Mouse (Mus musculus): ENCODE data around the gene Gm10644.

The Gm10644 gene

DNA sequence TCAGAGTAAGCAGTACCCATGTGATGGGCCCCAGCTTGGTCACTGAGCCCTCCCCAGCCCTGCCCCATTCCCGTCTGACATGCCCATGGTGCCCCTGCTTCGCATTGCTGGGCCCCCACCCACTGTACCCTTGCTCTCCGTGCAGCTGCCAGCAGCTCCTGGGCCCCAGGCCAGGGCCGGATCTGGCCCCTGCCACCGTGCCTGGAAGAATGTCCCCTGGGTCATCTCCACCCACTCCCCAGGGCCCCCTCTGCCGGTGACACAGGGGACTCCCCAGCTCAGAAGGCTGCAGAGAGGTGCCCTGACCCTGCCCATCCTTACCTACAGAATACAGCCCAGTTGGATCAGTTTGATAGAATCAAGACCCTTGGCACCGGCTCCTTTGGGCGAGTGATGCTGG, 25.8 kb upstream of the Gm10644 start:
- in situ Hi-C loops (cut with MboI, MseI) = no loop called here

GRCm38 (mm10) chr8:83980250-83980649, 25.2 kb upstream of the Gm10644 start:
- in situ Hi-C loops (cut with MboI, MseI) = no loop called here

DNA sequence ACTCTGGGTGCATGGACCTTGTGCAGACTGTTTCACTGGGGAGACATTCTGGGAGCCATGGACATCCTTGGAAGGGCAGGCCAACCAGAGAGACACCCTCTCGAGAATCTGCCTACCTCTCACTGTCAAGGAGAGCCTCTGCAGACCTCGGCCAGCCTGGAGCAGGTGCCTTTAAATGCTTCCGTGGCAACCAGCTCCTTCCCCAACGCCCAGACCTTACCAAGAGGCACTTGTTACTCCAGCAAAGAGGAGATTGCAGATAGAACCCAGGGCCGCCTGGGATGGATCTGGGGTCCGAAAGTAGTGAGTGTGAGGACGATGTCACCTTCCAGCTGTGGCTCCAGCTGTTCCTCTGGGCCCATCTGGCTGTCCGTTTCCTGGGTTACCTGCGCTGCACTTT, 23.2 kb upstream of the Gm10644 start:
- in situ Hi-C loops (cut with MboI, MseI) = no loop called here

- in situ Hi-C loops (cut with MboI, MseI) = no loop called here
Measured at GRCm38 (mm10) chr8:83977646-83978045, 22.6 kb upstream of the Gm10644 start.

DNA sequence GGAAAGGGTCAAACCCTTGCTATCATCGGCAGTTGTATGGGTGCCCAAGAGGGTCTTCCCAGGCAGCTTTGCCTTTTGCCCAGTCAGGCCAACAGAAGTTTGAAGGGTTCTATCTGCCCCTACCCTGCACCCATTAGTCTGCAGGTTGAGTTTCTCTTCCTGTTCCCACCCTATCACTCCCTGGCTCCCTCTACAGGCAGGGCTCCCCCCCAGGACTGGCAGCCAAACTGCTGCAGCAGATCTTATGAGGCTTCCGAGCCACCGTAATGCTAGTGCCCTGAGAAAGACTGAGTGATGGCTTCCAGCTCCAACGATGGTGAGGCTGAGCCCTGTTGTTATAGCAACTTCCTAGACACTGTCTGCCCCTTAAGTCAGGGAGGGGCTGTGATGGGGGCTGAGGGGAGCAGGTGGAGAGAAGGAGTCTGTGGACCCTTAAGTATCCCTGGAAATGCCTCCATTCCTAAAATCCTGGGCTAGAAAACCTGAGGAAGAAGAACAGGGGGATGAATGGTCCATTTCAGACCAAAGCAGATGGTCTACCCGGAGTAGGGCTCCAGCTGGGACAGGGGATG, 21.9 kb upstream of the Gm10644 start:
- in situ Hi-C loops (cut with MboI, MseI) = no loop called here

GRCm38 (mm10) chr8:83976101-83976630, 21.2 kb upstream of the Gm10644 start:
- in situ Hi-C loops (cut with MboI, MseI) = no loop called here

DNA sequence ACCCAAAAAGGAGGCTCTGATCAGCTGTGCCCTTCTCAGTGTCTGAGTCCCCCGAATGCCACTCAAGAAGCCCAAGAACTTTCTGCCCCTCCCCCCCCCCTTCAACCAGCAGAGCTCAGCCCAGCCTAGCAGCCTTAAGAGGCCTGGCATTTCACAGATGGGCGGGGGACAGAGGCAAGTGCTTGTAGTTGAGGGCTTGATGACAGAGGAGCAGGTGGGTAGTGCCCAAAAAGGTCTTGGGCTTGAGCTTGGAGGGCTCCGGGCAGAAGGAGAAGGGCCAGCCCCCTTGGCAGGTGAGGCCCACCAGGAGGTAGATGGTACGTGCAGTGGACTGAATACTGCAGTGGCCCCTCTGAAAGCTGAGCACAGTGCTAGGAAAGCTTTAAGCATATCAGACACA, 19.5 kb upstream of the Gm10644 start:
- in situ Hi-C loops (cut with MboI, MseI) = no loop called here

- in situ Hi-C loops (cut with MboI, MseI) = no loop called here
Measured at GRCm38 (mm10) chr8:83973161-83974031, 18.4 kb upstream of the Gm10644 start.

DNA sequence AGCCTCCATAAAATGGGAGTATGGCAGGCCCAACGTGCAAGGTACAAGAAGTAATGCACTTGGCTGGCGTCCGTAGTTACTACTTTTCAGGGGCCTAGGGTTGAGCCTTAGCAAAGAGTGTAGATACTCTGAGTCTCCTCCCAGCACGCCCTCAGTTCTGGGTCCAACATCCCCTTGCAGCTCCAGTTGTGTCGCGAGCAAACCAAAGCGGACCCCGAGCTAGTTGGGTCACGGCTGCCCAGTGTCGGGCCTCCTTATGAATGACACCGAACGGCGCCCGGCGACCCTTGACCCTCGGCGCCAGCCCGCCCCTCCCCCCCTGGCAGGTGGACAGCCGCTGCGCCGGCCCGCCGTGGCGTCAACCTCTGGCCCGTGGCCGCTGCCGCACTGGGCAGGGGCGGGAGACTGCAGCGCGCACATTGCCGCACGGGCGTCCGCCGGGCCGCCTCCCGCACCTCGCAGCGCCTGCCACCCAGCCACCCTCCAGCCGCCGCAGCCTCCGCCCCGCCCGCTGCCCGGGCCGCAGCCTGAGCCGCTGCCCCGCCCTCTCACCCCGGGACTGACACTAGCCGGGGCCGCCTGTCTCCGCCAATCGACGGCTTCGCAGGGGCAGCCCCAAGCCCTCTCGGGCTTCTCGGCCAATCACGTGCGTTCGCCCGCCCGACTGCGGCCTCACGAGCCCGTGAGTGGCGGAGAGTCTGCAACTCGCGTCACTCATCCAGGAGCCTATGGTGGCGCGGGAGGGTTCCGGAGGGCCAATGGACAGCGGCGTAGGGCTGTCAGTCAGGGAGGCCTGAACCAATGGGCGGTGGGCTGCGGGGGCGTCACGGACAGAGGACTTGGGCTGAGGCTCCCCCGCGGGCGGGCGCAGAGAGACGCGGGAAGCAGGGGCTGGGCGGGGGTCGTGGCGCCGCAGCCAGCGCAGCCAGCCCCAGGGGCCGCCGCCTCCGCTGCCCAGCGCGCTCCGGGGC, 17.4 kb upstream of the Gm10644 start, which contains the start of gene Prkaca:
Gene Prkaca, plus strand, starts transcription at position 844 of the 971 bp plus-strand sequence.
- in situ Hi-C loops (cut with MboI, MseI) = no loop called here

DNA sequence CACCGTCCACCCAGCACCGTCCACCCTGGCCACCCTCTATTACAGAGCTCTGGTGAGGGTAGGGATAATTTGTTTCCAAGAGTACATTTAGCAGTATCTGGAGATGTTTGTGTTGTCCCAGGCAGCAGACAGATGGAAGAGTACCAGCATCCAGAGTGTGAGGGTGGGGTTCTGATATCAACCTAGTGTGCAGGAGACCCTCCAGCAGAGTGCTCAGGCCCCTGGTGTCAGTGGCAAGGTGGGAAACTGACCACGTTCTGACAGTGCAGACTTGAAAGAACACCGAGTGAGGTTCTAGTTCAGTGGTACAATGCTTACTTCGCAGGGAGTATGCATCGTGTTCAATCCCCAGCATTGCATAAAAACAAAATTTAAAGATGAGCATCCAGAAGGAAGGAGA, 16.7 kb upstream of the Gm10644 start:
- in situ Hi-C loops (cut with MboI, MseI) = no loop called here

DNA sequence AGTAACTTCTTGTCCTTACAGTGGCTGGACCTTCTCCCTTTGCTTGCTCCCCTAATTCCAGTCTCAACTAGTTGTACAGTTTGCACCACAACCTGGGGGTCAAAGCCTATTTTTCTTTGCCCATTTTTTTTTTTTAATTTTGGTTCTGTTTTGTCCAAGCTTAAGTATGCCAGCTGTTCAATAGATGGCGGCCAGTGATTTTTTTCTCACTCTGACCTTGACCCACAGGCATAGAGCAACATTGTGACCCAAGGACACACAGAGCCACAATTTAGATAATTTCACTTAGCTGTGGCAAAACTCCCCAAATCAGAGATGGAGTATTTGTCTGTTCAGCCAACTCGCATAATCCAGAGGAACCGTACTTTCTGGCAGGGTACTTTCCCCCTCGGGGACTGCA, 16.1 kb upstream of the Gm10644 start:
- in situ Hi-C loops (cut with MboI, MseI) = no loop called here

GRCm38 (mm10) chr8:83967701-83968100, 12.7 kb upstream of the Gm10644 start:
- in situ Hi-C loops (cut with MboI, MseI) = no loop called here

GRCm38 (mm10) chr8:83964015-83964765, 9.2 kb upstream of the Gm10644 start:
- in situ Hi-C loops (cut with MboI, MseI) = no loop called here

DNA sequence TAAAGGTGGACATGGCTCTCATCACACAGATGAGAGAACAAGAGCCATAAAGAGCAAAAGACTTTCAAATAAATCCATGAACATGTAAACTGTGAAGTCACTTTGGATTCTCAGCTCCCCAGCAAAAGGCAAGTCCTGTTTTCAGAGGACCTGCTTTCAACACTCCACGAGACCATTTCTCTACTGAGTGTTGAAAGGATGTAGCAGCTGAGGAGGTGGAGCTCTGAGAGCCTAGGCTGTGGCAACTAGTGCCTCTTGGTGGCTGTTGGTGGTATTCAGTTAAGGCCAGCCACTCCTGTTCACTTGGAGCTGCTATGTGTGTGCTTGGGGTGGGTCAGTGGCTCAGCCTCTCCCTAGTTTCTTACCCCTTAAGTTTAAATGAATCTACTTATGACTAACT, 1.8 kb upstream of the Gm10644 start:
- in situ Hi-C loops (cut with MboI, MseI) = no loop called here

GRCm38 (mm10) chr8:83955958-83956218, 883 bp upstream of the Gm10644 start:
- in situ Hi-C loops (cut with MboI, MseI) = no loop called here

GRCm38 (mm10) chr8:83954749-83955105, 278 bp downstream of the Gm10644 start:
- in situ Hi-C loops (cut with MboI, MseI) = no loop called here

DNA sequence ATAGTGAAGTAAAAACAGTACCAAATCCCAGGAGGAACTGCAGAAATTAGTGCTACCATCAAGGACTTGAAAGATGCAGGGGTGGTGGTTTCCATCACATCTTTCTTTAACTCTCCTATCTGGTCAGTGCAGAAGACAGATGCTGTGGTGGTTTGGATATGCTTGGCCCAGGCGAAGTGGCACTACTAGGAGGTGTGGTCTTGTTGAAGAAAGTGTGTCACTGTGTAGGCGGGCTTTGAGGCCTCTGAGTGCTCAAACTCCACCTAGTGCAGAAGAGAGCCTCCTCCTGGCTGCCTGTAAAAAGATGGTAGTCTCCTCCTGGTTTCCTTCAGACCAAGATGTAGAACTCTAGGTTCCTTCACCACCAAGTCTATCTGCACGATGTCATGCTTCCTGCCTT, 9.5 kb downstream of the Gm10644 start:
- in situ Hi-C loops (cut with MboI, MseI) = no loop called here

DNA sequence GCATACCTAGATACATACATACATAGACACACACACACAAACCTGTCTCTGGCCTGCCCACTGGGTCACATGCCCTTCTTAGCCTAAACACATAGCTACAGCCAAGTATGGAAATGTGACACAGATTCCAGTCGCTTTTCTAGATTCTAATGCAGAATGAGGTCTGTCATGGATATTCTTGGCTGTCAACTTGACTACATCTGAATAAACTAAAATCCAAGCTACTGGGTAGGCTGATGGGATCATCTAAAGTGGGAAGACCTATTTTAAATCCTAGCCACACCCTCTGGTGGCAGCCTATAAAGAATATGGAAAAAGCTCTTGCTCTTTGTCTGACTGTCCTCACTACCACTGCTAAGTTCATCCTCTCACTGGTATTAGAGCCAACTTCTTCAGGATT, 12.6 kb downstream of the Gm10644 start:
- in situ Hi-C loops (cut with MboI, MseI) = no loop called here

DNA sequence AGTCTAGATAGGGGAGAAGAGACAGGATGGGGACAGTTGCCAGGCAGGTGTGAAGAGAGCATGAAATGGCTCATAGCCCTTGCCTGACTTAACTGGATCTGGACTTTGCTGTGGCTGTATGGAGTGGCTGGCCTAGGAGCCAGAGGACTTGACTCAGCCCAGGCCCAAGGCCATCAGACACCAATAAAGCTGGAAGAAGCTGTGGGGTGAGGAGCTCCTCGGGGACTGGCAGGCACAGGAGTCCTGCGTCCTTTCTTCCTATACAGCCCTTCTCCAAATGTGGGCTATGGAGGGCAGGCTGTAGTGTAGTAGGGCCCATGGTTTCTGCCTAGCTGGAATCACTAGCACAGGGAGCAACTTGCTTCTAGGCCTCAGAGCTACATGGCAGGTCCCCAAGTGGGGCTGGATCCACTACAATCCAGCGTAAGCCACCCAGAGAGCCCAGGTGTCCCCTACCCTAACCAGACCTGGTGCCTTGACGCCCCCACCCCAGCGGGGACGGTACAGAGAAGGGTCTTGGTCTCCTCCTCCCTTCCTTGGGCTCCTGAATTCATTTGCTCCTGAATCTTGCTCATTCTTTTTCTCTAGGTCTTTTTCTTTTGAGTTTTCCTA, 13.8 kb downstream of the Gm10644 start:
- in situ Hi-C loops (cut with MboI, MseI) = no loop called here

GRCm38 (mm10) chr8:83938330-83938729, 16.7 kb downstream of the Gm10644 start:
- in situ Hi-C loops (cut with MboI, MseI) = no loop called here

DNA sequence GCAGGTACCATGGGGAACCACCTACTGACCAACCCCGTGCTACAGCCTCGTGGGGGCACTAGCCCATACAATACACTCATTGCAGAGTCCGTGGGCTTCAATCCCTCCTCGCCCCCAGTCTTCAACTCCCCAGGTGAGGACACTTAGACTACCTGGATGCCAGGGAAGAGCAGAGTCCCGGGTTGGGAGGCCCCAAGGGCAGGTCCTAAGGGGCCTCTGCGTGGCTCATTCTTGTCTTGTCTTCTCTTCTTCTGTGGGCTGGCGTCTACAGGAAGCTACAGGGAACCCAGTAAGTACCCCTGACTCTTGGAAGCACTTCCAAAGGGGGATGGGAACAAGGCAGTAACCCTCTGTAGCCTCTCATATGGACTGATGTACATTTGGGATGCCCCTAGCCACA, 17.4 kb downstream of the Gm10644 start:
- in situ Hi-C loops (cut with MboI, MseI) = no loop called here

Measured in T-helper 2 cell (primary cell).